Mouse (Mus musculus) ES-CJ7 (cell line): Measurements from ENCODE around the gene Dpep3.
"Not testable (repeated sequence)": the region's sequence is repeated elsewhere in the genome, so short reads cannot be mapped to it uniquely, and the experiment has no call there.

Experiments
- DNase-seq: peaks from one replicate; pipeline ENCODE4 v3.0.0; 2011; ENCODE audit warnings: low read depth, low spot score

Dpep3 gene

DNA sequence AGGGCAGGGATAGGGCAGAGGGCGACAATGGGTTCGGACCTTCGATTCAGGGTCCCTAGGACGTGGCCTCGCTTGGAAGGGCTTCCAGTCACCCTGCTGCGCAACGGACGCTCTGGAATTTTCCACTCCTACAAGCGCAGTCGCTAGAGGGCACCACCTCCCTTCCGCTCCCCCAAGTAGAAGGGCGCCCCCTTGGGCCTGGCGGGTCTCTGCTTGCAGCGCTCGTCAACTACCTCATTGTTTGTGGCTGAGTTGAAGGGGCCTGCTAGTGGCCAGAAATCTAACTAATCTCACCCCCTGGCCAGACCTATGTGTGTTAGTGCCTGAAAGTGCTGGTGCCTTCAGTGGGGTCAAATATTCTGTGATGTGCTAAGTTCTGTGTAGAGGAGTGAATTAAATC is at the start of gene Dpep3:
TSS of gene Dpep3 (minus strand) at position 105 of the 400 bp plus-strand sequence.
- DNase-seq = peak; percentile 72

DNA sequence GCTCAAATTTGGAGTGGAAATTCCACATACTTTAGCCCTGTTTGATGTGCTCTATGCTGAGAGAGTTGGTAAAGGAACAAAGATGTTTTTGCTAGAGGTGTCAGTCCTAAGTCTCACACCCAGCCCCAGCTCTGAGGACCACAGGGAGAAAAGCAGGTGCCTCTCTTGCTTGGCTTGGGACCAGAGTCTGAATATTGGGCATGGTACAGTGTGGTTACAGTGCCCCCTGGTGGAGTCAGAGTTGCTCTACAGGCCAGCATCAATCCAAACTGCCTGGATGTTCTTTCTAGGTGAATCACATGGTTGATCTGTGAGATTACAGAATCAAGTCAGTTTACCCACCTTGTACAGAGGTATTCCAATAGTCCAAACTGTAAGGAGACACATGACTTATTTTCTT is 43.3 kb upstream of the Dpep3 start:
- DNase-seq = peak; percentile 79

DNA sequence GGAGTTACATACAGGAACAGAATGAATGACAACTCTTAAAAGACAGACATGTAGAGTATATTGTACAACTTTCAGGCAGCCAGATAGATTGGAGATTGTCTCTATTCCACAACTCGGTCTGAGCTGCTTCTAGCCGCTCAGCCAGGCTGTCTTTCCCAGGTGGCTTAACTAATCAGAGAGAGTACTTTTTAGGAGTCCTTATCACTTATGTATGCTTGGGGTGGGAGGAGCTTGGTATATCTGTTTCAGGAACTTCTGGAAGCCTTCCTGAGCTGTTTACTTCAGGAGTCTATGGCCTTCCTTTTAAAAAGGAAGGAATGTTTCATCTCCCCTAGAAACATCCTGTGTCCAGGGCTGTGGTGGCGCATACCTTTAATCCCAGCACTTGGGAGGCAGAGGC is 38.8 kb upstream of the Dpep3 start:
- DNase-seq = no peak

DNA sequence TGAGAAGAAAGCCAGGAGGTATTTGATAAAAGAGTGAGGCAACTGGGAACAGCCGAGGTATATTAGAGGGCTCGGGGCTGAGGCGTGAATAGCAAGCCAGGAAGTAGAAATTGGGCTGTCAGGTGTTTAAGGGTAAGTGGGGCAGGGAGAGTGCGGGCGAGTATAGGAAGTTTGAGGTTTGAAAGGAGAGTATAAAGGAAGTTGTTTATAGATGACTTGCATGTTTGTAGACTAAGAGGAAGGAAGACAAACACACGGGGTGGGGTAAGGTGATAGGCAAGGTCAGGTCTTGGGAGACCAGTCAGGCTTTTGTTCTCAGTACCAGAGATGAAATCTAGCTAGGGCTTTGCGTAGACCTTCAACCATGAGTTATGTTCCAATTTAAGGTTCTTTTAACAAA is 37.9 kb upstream of the Dpep3 start:
- no peak for DNase-seq

DNA sequence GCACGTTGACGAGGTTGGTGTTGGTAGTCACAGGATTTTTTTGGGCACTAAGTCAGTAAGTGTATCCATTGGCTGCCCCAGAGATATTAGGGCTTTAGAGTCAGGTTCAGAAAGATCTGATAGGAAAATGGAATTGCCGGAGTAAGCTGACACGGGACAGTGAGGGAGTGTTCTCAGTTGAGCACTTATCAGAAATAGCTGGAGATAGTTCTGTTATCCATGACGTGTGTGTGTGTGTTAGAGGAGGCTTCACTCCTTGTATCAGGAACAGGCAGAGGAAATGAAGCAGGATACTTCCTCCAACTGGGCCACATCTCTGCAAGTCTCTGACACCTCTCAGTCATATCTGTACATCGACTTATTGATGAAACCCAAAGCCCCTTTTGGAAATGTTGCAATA is 37.1 kb upstream of the Dpep3 start:
- no peak for DNase-seq

DNA sequence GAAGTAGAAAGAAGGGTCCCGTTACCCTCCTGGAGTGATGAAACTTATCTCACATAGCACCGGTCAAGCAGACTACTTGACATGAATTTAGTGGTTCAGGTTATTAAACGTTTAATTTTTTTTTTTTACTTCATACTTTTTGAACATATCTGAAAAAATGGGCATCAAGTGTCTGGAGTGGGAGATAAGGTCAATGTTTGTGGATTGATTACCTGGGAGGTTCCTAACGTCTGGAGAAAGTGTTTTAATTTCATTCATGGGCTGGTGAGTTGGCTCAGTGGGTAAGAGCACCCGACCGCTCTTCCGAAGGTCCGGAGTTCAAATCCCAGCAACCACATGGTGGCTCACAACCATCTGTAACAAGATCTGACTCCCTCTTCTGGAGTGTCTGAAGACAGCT is 33.0 kb upstream of the Dpep3 start:
- not testable (repeated sequence) for DNase-seq

DNA sequence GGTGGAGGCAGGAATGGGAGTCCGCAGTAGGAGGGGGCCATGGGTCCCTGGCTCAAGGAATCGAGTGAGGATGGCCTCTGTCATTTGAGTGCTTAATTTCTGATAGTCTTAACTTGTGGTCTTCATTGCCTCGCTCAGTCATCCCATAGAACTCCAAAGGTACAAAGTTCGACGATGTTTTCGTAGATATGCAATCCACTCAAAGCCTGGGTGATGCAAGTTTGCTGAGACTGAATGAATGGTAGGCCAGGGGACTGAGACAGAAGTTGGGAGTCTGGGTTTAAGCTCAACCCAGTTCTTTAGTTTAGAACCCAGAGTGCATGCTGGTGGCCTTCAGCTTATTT is 32.4 kb upstream of the Dpep3 start, which contains the start of gene Ddx28:
TSS of gene Ddx28 (minus strand) at position 240 of the 344 bp plus-strand sequence.
- no peak for DNase-seq

DNA sequence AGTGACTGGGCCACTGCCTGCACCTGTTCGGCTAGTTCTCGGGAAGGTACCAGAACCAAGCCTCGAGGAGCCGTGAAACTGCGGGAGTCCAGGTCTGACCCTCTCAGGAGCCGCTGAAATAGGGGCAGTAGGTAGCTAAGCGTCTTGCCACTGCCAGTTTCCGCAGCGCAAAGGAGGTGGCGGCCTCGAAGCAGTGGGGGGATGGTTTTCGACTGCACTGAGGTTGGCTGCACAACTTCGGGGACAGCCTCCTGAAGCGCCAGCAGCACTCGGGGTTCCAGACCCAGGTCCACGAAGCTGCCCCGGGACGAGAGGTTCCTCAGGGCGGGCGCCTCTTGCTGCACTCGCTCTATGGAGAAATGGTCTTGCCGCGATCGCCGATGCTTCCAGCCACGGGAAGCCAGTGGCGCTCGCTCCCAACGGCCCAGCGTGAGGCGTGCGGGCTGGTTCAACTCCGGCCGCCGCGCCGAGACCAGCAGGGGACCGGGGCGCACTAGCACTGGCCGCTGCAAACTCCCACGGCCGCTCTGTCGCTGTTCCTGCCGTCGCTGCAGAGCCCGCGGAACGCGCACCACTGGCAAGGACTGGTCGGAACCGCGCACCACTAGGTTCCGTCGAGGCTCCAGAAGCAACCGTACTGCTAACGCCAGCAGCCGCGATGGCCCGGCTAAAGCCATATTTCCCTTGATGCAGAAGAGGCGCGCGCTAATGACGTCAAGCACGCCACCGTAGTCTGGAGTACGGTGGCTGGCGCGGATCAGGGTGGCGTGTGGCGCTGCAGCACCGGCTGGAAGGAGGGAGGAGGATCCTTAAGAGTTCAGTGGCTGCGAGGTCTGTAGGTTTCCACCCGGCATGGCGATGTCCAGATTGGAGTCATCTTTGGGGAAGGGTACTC is 31.8 kb upstream of the Dpep3 start:
- DNase-seq = peak; percentile 97

DNA sequence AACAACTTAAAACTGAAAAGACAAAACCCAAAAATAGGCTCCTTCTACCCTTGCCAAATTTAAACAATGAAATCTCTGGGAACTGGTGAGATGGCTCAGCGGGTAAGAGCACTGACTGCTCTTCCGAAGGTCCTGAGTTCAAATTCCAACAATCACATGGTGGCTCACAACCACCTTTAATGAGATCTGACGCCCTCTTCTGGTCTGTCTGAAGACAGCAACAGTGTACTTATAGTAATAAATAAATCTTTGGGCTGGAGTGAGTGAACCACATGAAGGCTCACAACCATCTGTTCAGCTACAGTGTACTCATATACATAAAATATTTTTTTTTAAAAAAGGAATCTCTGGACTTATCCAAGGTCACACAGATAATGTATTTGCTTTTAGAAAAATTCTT is 28.7 kb upstream of the Dpep3 start:
- DNase-seq = peak; percentile 35

DNA sequence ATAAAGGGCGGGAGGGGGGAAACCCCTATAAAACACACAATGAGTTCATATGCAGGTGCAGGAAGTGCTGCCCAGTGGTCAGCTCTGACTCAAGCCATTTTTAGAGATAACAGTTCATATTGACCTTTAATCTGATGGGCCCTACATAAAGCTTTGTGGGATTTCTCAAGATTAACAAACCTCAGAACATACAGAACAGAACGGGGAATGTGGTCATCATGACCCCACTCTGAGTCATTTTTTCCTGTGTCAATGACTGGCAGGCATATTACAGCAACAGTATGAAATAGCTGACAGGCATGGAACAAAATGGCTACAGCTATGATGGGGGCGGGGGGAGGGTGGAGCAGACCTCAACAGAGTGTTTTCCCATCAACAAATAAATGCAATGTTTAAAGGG is 27.9 kb upstream of the Dpep3 start:
- no peak for DNase-seq

DNA sequence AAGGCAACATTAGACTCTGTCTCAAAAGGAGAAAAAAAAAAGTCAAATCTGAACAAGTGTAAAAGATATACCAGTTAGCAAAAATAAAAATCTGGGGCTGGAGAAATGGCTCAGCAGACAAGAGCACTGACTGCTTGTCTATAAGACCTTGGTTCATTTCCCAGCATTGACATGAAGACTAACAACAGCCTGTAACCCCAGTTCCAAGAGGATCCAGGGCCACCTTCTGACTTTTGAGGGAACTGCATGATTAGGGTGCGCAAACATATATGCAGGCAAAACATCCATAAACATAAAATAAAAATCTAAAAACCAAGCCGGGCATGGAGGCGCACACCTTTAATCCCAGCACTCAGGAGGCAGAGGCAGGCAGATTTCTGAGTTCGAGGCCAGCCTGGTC is 27.2 kb upstream of the Dpep3 start:
- DNase-seq = peak; percentile 25

DNA sequence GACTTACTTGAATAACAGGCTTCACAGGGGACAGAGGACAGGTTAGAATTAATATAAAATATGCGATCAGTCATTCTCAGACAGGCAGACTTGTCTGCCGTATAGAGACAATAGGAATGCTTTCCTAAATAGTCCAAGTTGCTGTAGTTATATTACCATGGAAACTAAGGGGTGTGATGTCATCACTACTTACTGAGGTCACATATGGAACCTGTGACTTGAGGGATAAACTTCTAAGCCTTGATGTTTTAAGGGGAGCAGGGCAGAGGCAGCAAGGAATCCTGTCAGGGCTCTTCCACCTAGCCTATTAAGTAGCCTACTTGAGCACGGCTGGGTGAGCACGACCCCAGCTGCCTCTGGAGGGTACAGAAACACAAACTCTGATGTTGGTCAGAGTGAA is 26.6 kb upstream of the Dpep3 start, which contains the start of gene Dpep2nb:
TSS of gene Dpep2nb (minus strand) at position 101 of the 400 bp plus-strand sequence.
- DNase-seq = no peak

DNA sequence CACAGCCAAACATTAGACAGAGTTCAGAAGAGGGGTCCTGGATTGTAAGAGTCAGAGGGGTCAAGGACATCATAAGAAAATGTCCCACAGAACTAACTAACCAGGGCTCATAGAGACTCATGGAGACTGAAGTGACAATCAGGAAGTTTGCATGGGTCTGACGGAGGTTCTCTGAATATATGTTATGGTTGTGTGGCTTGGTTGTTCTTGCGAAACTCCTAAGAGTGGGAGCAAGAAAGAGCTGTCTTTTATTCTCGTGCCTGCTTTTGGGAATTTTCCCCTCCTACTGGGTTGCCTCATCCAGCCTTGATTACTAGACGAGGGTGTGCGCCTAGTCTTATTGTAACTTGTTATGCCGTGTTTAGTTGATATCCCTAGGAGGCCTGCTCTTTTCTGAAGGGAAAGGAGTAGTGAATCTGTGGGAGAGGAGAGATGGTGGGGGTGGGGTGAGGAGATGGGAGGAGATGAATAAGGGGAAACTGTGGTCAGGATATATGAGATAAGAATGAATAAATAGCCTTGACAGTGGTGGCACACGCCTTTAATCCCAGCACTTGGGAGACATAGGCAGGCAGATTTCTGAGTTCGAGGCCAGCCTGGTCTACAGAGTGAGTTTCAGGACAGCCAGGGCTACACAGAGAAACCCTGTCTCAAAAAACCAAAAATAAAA is 25.4 kb upstream of the Dpep3 start:
- DNase-seq = no peak

DNA sequence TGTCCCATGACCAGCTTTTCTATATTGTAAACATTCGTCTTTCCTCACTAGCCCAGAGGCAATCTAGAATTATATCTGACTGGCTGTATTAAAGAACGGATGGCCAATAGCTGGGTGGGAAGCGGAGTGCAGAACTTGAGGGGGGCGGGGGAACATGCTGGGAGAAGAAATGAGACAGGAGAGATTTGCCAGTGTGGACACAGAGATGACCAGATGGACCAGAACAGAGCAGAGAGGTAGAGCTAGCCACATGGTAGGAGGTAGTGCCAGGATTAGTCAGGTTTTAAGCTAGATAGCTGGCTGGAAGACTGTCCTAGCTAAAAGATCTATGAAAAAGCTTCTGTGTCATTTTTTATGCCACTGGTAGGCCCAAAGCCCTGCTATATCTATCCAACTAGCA is 22.7 kb upstream of the Dpep3 start:
- DNase-seq = no peak

DNA sequence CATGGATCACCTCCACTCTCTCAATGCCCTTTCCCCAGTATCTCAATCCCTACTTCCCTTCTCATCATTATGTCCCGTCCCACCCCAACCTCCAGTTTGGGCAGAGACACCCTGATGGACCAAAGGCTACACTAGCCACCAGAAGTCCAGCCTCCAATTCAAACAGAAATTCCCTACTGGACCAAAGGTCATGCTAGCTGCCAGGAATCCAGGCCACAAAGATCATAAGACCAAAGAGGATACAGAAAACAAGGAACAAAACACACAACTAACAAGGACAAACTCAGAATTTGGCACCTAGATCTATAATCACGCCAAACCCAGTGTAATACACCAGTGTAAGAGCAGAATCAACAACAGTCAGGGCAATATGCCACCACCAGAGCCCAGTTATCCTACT is 19.7 kb upstream of the Dpep3 start:
- DNase-seq = no peak

DNA sequence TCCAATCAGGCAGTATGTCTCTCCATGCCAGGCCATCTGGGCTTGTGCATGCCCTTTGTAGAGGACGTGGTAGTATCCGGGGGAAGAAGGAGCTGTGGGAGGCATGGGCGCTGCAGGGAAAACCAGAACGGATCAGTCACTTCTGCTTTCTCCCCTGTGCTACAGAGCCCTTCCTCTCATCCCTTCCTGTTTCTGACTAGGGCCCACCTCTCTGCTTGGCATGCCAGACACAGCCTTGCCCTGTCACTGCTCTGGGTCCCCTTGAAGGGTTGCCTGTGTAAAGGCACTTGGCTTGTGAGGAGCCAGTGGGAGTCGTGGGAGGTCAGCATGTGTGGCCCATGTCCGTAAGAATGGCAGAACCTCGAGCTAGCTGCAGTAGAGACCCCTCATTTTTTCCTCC is 17.1 kb upstream of the Dpep3 start:
- DNase-seq = no peak

DNA sequence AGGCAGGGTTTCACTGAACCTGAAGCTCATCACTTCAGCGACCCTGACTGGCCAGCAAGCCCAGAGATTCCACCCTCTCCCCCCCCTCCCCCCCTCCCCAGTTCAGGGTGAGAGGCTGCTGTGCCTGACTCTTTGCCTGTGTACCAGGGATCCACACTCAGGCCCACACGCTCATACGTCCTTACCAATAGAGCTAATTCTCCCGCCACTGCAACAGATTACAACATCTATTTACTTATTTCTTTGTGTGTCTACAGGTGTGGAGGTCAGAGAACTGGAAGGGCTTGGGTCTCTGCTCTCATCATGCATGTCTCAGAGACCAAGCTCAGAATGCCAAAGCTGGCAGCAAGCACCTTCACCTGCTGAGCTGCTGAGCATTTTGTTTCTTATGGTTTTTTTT is 14.0 kb upstream of the Dpep3 start:
- no peak for DNase-seq

DNA sequence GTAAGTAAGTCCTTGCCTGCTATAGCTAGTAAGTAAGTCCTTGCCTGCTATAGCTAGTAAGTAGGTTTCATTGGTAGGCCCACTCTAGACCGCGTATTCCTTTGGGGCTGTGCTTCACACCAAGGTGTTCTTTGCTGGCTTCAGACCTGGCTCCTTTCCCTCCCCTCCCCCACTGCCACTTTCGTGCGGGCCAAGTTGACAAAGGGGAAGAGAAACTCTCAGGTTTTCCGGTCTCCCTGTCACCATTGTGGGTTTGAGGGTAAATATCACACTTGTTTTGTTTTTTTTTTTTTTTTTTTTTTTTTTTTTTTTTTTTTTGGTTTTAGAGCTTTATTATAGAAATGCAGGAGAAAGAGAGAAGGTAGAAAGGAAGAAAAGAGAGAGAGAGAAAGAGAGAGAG is 13.3 kb upstream of the Dpep3 start:
- DNase-seq = no peak

DNA sequence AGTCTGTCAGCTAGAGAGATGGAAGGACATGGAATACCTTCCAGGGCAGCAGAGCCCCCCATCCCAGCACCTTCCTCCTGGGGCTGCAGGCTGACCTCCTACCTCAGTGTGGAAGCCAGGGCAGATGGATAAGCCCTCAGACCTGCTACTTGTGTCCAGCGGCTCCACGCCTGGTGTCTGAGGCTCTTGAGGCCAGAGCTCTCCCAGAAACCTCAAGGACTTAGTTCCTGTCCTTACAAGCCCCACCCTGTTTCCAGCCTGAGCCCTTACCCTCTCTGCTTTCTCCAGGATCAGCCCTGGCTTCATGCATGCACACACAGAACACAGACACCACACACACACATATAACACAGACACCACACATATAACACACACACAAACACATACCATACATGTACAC is 12.3 kb upstream of the Dpep3 start:
- no peak for DNase-seq

DNA sequence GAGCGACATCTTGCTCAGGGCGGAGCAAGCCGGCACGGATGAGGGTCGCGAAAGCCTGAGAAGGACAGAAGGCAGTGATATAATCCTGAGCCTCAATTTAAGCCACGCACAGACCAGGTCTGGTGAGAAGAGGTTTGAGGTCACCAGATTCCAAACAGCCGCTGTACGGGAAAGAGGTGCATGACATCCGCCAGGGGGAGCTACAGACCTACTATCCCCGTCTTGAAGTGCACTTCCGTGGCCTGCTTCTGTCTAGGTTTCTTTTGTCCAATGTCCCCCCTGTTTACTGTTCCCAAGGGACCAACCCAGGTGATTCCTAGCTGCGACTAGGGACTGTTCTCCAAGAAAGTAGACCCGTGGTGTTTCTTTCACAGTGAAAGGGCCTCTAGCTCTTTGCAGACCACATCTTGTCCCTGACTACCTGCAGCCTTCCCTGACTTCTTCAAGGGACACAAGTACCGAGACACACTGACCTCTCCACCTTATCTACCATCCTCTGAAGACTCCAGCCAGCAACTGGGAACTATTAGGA is 11.7 kb upstream of the Dpep3 start, which contains the start of gene Dus2:
TSS of gene Dus2 (plus strand) at position 482 of the 532 bp plus-strand sequence.
- peak; percentile 95 for DNase-seq

DNA sequence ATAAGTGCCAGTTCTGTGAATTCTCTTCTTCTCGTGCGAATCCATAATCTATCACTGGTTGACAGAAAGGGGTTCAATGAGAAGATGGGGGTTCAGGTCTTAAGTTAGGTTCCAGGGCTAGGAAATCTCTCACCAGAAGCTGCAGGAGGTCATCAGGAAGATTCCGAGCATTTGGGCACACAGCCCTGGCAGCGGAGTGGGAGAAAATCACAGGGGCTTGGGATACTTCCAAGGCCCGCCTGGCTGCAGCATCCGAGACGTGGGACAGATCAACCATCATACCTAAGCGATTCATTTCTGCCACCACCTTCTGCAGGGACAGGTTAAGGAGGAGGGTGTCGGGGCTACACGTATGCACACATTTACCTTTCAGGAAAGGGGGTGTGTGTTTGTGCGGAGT is 9.3 kb upstream of the Dpep3 start:
- DNase-seq = no peak

DNA sequence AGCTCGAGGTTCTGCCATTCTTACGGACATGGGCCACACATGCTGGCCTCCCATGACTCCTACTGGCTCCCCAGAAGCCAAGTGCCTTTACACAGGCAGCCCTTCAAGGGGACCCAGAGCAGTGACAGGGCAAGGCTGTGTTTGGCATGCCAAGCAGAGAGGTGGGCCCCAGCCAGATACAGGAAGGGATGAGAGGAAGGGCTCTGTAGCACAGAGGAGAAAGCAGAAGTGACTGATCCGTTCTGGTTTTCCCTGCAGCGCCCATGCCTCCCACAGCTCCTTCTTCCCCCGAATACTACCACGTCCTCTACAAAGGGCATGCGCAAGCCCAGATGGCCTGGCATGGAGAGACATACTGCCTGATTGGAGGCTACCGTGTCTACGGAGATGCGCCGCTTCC is 4.2 kb upstream of the Dpep3 start:
- not testable (repeated sequence) for DNase-seq

DNA sequence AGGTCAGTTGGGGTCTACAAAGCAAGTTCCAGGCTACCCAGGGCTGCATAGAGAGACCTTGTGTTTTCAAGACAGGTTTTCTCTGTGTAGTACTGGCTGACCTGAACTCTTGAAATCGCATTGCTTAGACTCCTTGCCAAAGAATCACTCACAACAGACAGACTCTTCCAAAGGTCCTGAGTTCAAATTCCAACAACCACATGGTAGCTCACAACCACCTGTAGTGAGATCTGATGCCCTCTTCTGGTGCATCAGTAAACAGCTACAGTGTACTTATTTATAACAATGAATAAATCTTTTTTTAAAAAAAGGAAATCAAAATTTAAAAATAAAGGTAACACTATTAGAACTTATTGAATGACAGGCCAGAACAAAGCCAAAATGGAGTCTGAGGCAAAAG is 1.9 kb upstream of the Dpep3 start:
- DNase-seq = no peak
